Mouse (Mus musculus) Patski (cell line): Measurements from ENCODE around the gene Anapc15-ps. TPM values are rescaled to one million over a fixed set of nuclear protein-coding genes. Genes with fewer than 3 reads are reported as not detected.

Source experiments
- ATAC-seq: fragments of 100-300 bp; one replicate; pipeline ENCODE4 v1.8.0; 2021
- CTCF ChIA-PET: fragments of 350-600 bp; sonication (Branson Sonifier 250); formaldehyde crosslinking; loops from one replicate; lab custom pipeline; 2022; ENCODE audit warnings: inconsistent platforms; lab: Charles Lee
- POLR2A ChIA-PET: fragments of 350-600 bp; sonication (Branson Sonifier 250); formaldehyde crosslinking; loops from one replicate; lab custom pipeline; 2022; ENCODE audit warnings: antibody characterized with exemption, inconsistent platforms; lab: Charles Lee
- DNase-seq: peaks from one replicate; pipeline ENCODE4 v3.0.0-alpha.2; 2011; ENCODE audit warnings: low read depth, low spot score
- H3K27me3 ChIP-seq: fragments of 371-371 bp; one replicate; pipeline ENCODE4 v1.5.1; 2021
- CTCF ChIP-seq: fragments of 100-300 bp; IDR thresholded peaks from one replicate; pipeline ENCODE4 v1.5.1; 2021
- in situ Hi-C: fragments of 300-500 bp; cut with MboI; formaldehyde crosslinking; loops from 3 replicates; pipeline ENCODE4 v1.11.1; 2018; ENCODE audit warnings: low pct_unique_long_range_greater_than_20kb, mixed read lengths
- polyA plus RNA-seq: library from polyadenylated mRNA; unstranded; gene quantifications from one replicate; pipeline ENCODE4 v1.2.3, GENCODE M21; 2021

Gene Anapc15-ps
- polyA plus RNA-seq, 1 experiment from 2014 or later, result 9.5 TPM

GRCm38 (mm10) chr10:95669034-95669433 is 4.2 kb downstream of the Anapc15-ps start:
- POLR2A ChIA-PET, result no interaction called here
- CTCF ChIA-PET, result no interaction called here

GRCm38 (mm10) chr10:95667371-95668030 is 5.8 kb downstream of the Anapc15-ps start:
- TF ChIP-seq CTCF, result no peak
- POLR2A ChIA-PET, result interaction anchor here (0.7 kb wide), 1 partner anchor 96 kb away, joined by 3 read pairs; no protein-coding TSS in a partner anchor
- DNase-seq (no peak), ATAC-seq (no peak)
- CTCF ChIA-PET, result interaction anchor here (1.2 kb wide), 1 partner anchor 44 kb away, joined by 3 read pairs; no protein-coding TSS in a partner anchor
- in situ Hi-C loops, result no loop called here
- H3K27me3 ChIP-seq, result no peaks in the 10 kb centered on the region

More at GRCm38 (mm10) chr10:95669034-95669433, 4.2 kb downstream of the Anapc15-ps start:
- TF ChIP-seq CTCF, result no peak
- no peaks in the 10 kb centered on the region for H3K27me3 ChIP-seq
- in situ Hi-C loops, result no loop called here
- ATAC-seq (no peak), DNase-seq (no peak)

GRCm38 (mm10) chr10:95666791-95667190 is 6.5 kb downstream of the Anapc15-ps start:
- ATAC-seq (no peak), DNase-seq (no peak)
- ChIA-PET POLR2A (no interaction called here), CTCF (no interaction called here)
- in situ Hi-C loops, result no loop called here
- H3K27me3 ChIP-seq, result no peaks in the 10 kb centered on the region
- no peak for TF ChIP-seq CTCF

- DNase-seq (no peak), ATAC-seq (no peak)
- POLR2A ChIA-PET, result no interaction called here
- in situ Hi-C loops, result no loop called here
- TF ChIP-seq CTCF, result no peak
- CTCF ChIA-PET, result interaction anchor here (1.1 kb wide), 1 partner anchor 10 kb away, joined by 3 read pairs; no protein-coding TSS in a partner anchor
- no peaks in the 10 kb centered on the region for H3K27me3 ChIP-seq
Measured at GRCm38 (mm10) chr10:95665426-95665990, 7.7 kb downstream of the Anapc15-ps start.

GRCm38 (mm10) chr10:95664613-95665012 is 8.6 kb downstream of the Anapc15-ps start:
- CTCF ChIA-PET, result interaction anchor here (1.1 kb wide), 1 partner anchor 9 kb away, joined by 3 read pairs; no protein-coding TSS in a partner anchor
- in situ Hi-C loops, result no loop called here
- no peaks in the 10 kb centered on the region for H3K27me3 ChIP-seq
- POLR2A ChIA-PET, result no interaction called here
- ATAC-seq (no peak), DNase-seq (no peak)
- no peak for TF ChIP-seq CTCF

- CTCF ChIA-PET, result no interaction called here
- ATAC-seq, result no peak
- in situ Hi-C loops, result no loop called here
- POLR2A ChIA-PET, result interaction anchor here (0.7 kb wide), 1 partner anchor 179 kb away, joined by 3 read pairs; no protein-coding TSS in a partner anchor
- H3K27me3 ChIP-seq, result no peaks in the 10 kb centered on the region
- no peak for DNase-seq
- no peak for TF ChIP-seq CTCF
Measured at GRCm38 (mm10) chr10:95660356-95660755, 12.9 kb downstream of the Anapc15-ps start.

- no peaks in the 10 kb centered on the region for H3K27me3 ChIP-seq
- ATAC-seq (no peak), DNase-seq (no peak)
- POLR2A ChIA-PET, result no interaction called here
- TF ChIP-seq CTCF, result no peak
- CTCF ChIA-PET, result no interaction called here
- in situ Hi-C loops, result no loop called here
Measured at GRCm38 (mm10) chr10:95659471-95660150, 13.6 kb downstream of the Anapc15-ps start.

GRCm38 (mm10) chr10:95658836-95659343 is 14.4 kb downstream of the Anapc15-ps start:
- DNase-seq (no peak), ATAC-seq (no peak)
- ChIA-PET POLR2A (no interaction called here), CTCF (no interaction called here)
- no peak for TF ChIP-seq CTCF
- in situ Hi-C loops, result no loop called here
- no peaks in the 10 kb centered on the region for H3K27me3 ChIP-seq

- no peak for ATAC-seq
- CTCF ChIA-PET, result no interaction called here
- no peak for TF ChIP-seq CTCF
- POLR2A ChIA-PET, result no interaction called here
- in situ Hi-C loops, result no loop called here
- DNase-seq, result no peak
- H3K27me3 ChIP-seq, result no peaks in the 10 kb centered on the region
Measured at GRCm38 (mm10) chr10:95656236-95657225, 16.7 kb downstream of the Anapc15-ps start.

GRCm38 (mm10) chr10:95652131-95652530 is 21.1 kb downstream of the Anapc15-ps start:
- POLR2A ChIA-PET, result no interaction called here
- DNase-seq (no peak), ATAC-seq (no peak)
- TF ChIP-seq CTCF, result no peak
- in situ Hi-C loops, result no loop called here
- CTCF ChIA-PET, result no interaction called here
- H3K27me3 ChIP-seq, result no peaks in the 10 kb centered on the region
